Mouse (Mus musculus): ENCODE measurements around the gene Zglp1. TPM values are rescaled to one million over a fixed set of nuclear protein-coding genes. Genes with fewer than 3 reads are reported as not detected.

Zglp1 gene
- 0.68 and 1.5 TPM in 2 replicates for polyA plus RNA-seq (2016; fragmentation: Nextera tagmentation; extraction: Ambion mirVana)

DNA sequence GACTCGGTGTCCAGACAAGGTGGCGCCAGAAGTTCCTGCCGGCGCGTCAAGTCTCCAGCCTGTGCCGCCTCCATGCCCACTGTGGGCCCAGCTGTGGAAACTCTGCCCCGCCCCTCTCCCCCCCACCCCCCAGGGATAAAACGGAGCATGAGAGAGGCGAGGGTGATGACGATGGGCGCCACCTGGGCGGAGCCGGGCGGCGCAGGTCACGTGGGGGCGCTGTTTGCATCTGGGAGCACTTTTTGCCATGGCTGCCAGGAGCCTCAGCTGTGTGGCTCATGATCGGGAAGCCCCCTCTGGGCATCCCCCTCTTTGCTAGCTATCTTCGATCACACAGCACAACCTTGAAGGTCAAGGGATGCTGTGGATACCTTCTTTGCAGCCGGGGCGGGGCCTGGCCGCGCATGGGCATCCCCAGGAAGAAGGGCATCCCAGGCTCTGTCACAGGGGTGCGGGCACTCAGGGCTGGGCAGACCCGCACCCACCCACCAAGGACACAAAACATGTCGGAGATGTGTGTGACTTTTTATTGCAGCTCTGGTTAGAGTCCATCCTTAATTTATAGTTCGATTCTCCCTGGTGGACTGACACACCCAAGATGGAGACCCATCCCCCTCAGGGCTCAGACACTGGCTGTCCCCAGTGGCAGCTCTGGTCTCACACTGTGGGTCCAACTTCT is at the start of gene Zglp1:
TSS of gene Zglp1 (minus strand) at position 88 of the 679 bp plus-strand sequence.
- Histone ChIP-seq H3K4me2 (no peak within 1 kb of the TSS), H3K4me1 (replicated peaks) (peaks cover 3% of the 10 kb centered on the region), H3K9me3 (no peaks in the 10 kb centered on the region), H3K9ac (replicated peaks) (no peak within 1 kb of the TSS), H3K36me3 (peaks cover 64% of the 10 kb centered on the region), H3K27me3 (no peaks in the 10 kb centered on the region), H3K4me3 (replicated peaks) (no peak within 1 kb of the TSS), H3K27ac (no peak within 1 kb of the TSS)
- WGBS, result 82% methylated on average over 27 of the region's 27 CpGs
- no peak for ATAC-seq (ENCODE audit: insufficient number of reproducible peaks, insufficient read depth, low FRiP score, low TSS enrichment, low read depth)

DNA sequence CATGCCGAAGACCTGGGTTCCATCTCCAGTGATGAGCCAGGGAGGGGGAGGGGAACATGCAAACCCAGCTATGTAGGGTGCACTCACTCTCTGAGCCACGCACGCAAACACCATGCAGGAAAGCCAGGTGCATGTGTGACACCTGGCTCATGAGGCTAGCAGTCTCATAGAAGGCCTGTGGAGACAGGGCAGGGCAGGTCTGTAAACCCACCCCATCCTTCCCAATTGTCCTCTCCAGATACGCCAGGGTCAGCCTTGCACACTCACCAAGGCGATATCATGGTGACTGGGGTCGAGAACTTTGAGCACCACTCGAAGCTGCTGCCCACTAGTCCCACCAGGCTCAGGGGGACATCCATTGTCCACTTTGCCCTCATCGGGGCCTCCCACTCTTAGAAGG is 48.2 kb upstream of the Zglp1 start:
- Histone ChIP-seq H3K9ac (replicated peaks) (no peak overlapping the region), H3K4me3 (replicated peaks) (no peak overlapping the region), H3K4me2 (no peak overlapping the region), H3K27me3 (no peaks in the 10 kb centered on the region), H3K36me3 (peaks cover 4% of the 10 kb centered on the region; the same call in 1 of the 2 replicates), H3K27ac (no peak overlapping the region), H3K9me3 (no peaks in the 10 kb centered on the region), H3K4me1 (replicated peaks) (no peaks in the 10 kb centered on the region)
- no peak for ATAC-seq (ENCODE audit: insufficient number of reproducible peaks, insufficient read depth, low FRiP score, low TSS enrichment, low read depth)
- 86% methylated on average over 8 of the region's 8 CpGs for WGBS

DNA sequence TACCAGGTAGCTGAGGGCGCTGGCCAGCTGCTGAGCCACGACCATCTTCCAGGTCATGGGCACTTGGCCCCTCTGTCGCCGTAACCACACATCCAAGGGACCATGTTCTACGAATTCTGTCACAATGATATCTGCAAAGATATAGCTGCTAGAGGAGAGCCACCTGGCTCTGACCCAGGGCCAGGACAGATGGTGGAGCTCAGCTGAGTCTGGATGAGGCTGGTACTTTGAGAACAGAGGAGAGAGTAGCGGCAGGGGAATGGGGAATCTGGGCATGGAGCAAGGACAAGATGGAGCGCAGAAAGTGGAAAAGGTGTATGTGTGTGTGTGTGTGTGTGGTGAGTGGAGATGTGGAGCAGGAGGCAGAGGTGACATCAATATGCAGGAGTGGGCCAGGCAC is 47.3 kb upstream of the Zglp1 start:
- Histone ChIP-seq H3K4me1 (replicated peaks) (no peaks in the 10 kb centered on the region), H3K9ac (replicated peaks) (no peak overlapping the region), H3K4me2 (no peak overlapping the region), H3K4me3 (replicated peaks) (no peak overlapping the region), H3K36me3 (peaks cover 1% of the 10 kb centered on the region; the same call in 1 of the 2 replicates), H3K27me3 (no peaks in the 10 kb centered on the region), H3K27ac (no peak overlapping the region), H3K9me3 (no peaks in the 10 kb centered on the region)
- no peak for ATAC-seq (ENCODE audit: insufficient number of reproducible peaks, insufficient read depth, low FRiP score, low TSS enrichment, low read depth)
- WGBS, result 89% methylated on average over 7 of the region's 7 CpGs

DNA sequence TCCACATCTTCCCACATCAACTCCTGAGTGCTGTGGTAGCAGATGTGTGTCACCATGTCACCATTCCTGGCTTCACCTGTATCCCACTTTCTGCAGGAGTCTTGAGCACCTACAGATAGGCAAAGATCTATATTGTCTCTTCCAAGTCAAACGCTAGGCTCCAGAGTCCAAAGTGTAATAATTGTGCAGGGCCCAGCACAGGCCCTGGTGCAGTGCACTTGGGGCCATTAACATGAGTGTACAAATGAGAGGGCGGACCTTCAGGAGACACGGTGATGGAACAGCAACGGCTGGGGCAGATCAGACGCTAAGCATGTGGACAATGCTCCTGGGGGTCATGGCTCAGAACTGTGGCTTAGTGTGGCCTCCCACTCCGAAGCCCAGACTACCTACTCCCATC is 46.9 kb upstream of the Zglp1 start:
- Histone ChIP-seq H3K4me2 (no peak overlapping the region), H3K9me3 (no peaks in the 10 kb centered on the region), H3K4me1 (replicated peaks) (no peaks in the 10 kb centered on the region), H3K27me3 (no peaks in the 10 kb centered on the region), H3K27ac (no peak overlapping the region), H3K4me3 (replicated peaks) (no peak overlapping the region), H3K9ac (replicated peaks) (no peak overlapping the region), H3K36me3 (peaks cover 6% of the 10 kb centered on the region; the same call in 1 of the 2 replicates)
- no peak for ATAC-seq (ENCODE audit: insufficient number of reproducible peaks, insufficient read depth, low FRiP score, low TSS enrichment, low read depth)
- WGBS, result 92% methylated on average over 6 of the region's 6 CpGs

DNA sequence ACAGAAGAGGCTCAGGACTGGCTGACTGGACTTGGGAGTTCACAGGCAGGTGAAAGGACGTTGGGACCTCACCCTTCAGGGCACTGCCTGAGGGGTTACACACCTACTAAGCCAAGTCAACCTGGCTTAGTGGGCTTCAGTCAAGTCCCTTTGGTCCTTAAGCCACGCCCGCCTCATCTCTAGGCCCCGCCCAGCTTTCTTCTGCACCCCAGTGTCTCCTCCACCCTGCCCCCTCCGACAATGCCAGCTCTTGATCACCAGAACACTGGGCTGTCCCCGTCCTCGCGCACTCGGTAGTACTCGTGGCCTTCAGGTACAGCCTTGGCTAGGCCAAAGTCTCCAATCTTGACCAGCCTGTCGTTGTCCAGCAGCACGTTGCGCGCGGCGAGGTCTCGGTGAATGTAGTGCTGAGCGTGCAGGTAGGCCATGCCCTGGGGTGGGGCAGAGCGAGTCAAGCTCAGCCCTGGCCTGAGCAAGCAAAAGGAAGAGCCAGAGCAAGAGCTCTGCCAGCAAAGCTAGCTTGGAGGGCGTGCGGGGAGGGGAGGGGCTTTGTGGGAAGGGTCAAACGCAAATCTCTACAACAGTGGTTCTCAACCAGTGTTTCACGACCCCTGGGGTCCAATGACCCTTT is 40.8 kb upstream of the Zglp1 start:
- H3K27me3 ChIP-seq, result no peaks in the 10 kb centered on the region
- H3K27ac ChIP-seq, result no peak overlapping the region
- H3K9me3 ChIP-seq, result no peaks in the 10 kb centered on the region
- H3K4me2 ChIP-seq, result no peak overlapping the region
- H3K9ac ChIP-seq (replicated peaks), result no peak overlapping the region
- H3K4me3 ChIP-seq (replicated peaks), result no peak overlapping the region
- no peak for ATAC-seq (ENCODE audit: insufficient number of reproducible peaks, insufficient read depth, low FRiP score, low TSS enrichment, low read depth)
- 44% methylated on average over 23 of the region's 23 CpGs for WGBS
- no peaks in the 10 kb centered on the region for H3K4me1 ChIP-seq (replicated peaks)
- H3K36me3 ChIP-seq, result peaks cover 17% of the 10 kb centered on the region

DNA sequence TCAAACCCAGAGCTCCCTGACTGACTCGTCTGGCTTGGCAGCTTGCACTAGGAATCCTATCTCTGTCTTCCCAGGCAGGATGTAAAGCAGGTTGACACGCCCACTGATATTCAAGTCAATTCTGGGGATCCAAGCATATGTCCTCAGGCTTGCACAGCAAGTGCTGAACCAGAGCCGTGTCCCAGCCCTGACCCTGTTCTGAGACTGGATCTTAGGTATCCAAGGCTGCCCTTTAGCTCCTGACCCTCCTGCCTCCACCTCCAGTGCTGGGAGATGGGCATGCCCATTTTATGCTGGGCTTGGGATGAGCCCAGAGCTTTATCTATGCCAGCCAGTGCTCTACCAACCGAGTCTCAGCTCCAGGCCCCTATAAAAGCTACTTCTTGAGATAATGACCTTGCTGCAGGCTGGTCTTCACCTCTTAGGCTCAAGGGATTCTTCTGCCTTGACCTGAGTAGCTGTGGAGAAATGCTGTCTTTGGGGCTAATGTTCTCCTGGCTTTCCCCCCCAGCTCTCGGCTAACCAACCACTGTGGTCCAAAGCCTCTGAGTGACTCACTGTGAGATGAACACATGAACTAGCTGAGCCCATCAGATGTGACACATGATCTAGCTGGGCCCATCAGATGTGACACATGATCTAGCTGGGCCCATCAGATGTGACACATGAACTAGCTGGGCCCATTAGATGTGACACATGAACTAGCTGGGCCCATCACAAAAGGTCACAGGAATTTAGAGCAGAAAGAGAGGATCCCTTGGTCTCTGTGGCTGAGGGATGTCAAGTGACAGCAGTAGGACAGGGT is 39.1 kb upstream of the Zglp1 start:
- Histone ChIP-seq H3K27ac (no peak overlapping the region), H3K27me3 (no peaks in the 10 kb centered on the region), H3K4me3 (replicated peaks) (no peak overlapping the region), H3K9me3 (no peaks in the 10 kb centered on the region), H3K9ac (replicated peaks) (no peak overlapping the region), H3K4me1 (replicated peaks) (no peaks in the 10 kb centered on the region; the same call in 1 of the 2 replicates), H3K4me2 (no peak overlapping the region), H3K36me3 (peaks cover 17% of the 10 kb centered on the region)
- ATAC-seq (ENCODE audit: insufficient number of reproducible peaks, insufficient read depth, low FRiP score, low TSS enrichment, low read depth), result no peak
- 75% methylated on average over 5 of the region's 5 CpGs for WGBS

DNA sequence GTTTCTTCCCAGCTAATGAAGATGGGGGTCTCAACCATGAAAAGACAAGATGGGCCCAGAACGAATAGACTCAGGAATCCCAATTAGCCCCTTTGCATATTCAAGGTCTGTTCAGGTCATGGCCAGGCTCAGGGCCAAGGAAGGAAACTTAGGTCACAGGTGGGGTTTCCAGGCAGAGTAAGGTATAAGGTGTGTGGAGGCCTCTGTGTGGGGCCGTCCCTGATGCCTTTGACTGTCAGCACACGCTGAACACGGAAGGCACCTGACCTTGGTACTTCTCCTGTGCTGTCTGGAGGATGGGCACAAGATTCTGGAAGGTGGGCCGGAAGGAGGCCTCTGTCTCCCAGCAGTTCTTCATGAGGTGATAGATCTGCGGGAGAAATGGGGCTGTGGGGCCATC is 37.9 kb upstream of the Zglp1 start:
- WGBS, result 85% methylated on average over 6 of the region's 6 CpGs
- Histone ChIP-seq H3K4me1 (replicated peaks) (no peaks in the 10 kb centered on the region; the same call in 1 of the 2 replicates), H3K36me3 (peaks cover 17% of the 10 kb centered on the region), H3K27me3 (no peaks in the 10 kb centered on the region), H3K27ac (no peak overlapping the region), H3K4me2 (no peak overlapping the region), H3K4me3 (replicated peaks) (no peak overlapping the region), H3K9ac (replicated peaks) (no peak overlapping the region), H3K9me3 (no peaks in the 10 kb centered on the region)
- ATAC-seq (ENCODE audit: insufficient number of reproducible peaks, insufficient read depth, low FRiP score, low TSS enrichment, low read depth), result no peak

DNA sequence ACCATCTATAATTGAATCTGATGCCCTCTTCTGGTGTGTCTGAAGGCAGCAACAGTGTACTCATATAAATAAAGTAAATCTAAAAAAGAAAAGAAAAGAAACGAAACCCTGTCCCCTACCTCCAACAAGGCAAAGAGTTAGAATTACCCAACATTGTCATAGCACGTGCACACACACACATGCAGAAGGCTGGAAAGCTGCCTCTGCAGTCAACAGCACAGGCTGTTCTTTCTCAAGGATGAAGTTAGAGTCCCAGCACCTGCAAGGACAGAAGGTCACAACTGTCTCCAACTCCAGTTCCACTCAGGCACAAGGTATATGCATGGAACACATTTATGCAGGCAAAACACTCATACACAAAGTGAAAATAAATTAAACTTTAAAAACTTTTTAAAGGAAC is 35.2 kb upstream of the Zglp1 start:
- Histone ChIP-seq H3K9me3 (no peaks in the 10 kb centered on the region), H3K4me1 (replicated peaks) (no peaks in the 10 kb centered on the region; the same call in 1 of the 2 replicates), H3K4me2 (no peak overlapping the region), H3K36me3 (peaks cover 7% of the 10 kb centered on the region; the same call in 1 of the 2 replicates), H3K4me3 (replicated peaks) (no peak overlapping the region), H3K9ac (replicated peaks) (no peak overlapping the region), H3K27me3 (no peaks in the 10 kb centered on the region), H3K27ac (no peak overlapping the region)
- 90% methylated on average over 2 of the region's 2 CpGs for WGBS
- ATAC-seq (ENCODE audit: insufficient number of reproducible peaks, insufficient read depth, low FRiP score, low TSS enrichment, low read depth), result no peak

DNA sequence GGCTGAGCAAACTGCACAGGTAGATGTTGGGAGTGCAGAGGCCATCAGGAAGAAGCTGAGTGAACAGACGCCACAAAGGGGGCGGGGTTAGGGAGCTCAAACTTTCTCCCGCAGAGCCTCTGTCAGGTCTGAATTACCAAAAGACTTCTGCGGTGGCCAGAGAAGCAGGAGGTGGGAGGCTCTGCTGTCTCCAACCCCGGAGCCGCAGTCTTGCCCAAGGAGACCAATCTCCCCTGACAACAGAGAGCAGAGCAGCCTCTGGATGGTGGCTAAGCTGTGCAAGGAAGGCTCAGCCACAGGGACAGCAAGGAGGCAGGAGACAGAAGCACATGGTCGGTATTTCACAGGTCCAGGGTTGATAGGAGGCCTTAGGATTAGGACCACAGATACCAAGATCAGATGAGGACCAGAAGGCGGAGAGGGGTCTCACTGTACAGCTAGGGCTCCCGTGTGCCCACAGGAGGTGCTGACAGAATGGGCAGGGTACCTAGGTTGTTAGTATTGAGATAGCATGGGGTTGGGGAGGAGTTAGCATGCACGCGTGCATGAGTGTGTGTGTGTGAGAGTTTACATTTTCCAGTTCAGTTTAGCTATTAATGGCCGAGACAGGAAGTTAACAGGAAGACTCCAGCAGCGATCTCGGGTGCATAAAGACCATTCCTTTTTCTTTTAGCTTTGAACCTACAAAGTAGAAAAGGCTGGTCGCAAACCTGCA is 33.7 kb upstream of the Zglp1 start:
- no peaks in the 10 kb centered on the region for H3K27me3 ChIP-seq
- no peak overlapping the region for H3K27ac ChIP-seq
- no peaks in the 10 kb centered on the region for H3K9me3 ChIP-seq
- WGBS, result 52% methylated on average over 15 of the region's 15 CpGs
- peaks cover 7% of the 10 kb centered on the region; the same call in 1 of the 2 replicates for H3K36me3 ChIP-seq
- no peak overlapping the region for H3K4me3 ChIP-seq (replicated peaks)
- ATAC-seq (ENCODE audit: insufficient number of reproducible peaks, insufficient read depth, low FRiP score, low TSS enrichment, low read depth), result no peak
- no peak overlapping the region for H3K4me2 ChIP-seq
- no peaks in the 10 kb centered on the region; the same call in 1 of the 2 replicates for H3K4me1 ChIP-seq (replicated peaks)
- H3K9ac ChIP-seq (replicated peaks), result no peak overlapping the region

DNA sequence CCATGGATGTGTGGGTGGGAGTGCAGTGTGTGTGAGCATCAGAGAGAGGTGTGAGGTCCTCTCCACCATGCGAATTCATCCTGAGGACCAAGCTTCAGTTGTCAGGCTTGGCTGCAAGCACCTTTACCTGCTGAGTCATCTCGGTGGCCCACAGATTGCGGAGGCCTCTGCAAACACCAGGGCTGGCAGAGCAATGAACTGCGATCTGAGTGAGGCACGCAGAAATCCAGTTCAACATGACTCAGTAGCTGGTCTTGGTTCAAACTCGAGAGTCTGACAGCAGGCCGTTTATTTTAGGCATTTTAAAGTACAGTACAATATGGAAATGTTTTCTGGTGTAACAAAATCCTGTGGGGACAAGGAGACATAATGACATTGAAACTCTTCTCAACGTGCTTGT is 30.9 kb upstream of the Zglp1 start:
- no peaks in the 10 kb centered on the region for H3K9me3 ChIP-seq
- 85% methylated on average over 8 of the region's 8 CpGs for WGBS

DNA sequence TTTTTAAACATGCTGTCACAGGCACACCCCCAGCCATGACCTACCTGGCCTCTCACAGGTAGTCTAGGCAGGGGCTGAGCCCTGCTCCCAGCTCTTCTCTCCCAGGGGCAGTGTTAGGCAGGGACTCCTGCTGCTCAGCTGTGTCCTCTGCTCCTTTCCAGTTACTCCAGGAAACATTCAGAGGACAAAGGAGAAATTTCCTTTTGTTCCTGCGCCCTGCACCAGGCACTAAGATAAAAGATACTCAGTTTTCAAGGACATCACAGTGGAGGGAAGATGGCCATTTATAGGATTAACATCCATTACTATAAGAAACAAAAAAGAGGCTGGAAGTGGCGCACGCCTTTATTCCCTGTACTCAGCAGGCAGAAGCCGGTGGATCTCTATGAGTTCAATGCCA is 29.1 kb upstream of the Zglp1 start:
- H3K36me3 ChIP-seq, result no peaks in the 10 kb centered on the region
- H3K27me3 ChIP-seq, result no peaks in the 10 kb centered on the region
- ATAC-seq (ENCODE audit: insufficient number of reproducible peaks, insufficient read depth, low FRiP score, low TSS enrichment, low read depth), result no peak
- 95% methylated on average over 4 of the region's 4 CpGs for WGBS
- no peaks in the 10 kb centered on the region for H3K9me3 ChIP-seq
- H3K27ac ChIP-seq, result no peak overlapping the region
- H3K4me2 ChIP-seq, result no peak overlapping the region
- H3K4me3 ChIP-seq (replicated peaks), result no peak overlapping the region
- peaks cover under 1% of the 10 kb centered on the region for H3K4me1 ChIP-seq (replicated peaks)
- H3K9ac ChIP-seq (replicated peaks), result no peak overlapping the region

More for the DNA sequence above, 30.9 kb upstream of the Zglp1 start:
- Histone ChIP-seq H3K27ac (no peak overlapping the region), H3K9ac (replicated peaks) (no peak overlapping the region), H3K4me2 (no peak overlapping the region), H3K4me1 (replicated peaks) (no peaks in the 10 kb centered on the region; the same call in 1 of the 2 replicates), H3K36me3 (no peaks in the 10 kb centered on the region), H3K27me3 (no peaks in the 10 kb centered on the region), H3K4me3 (replicated peaks) (no peak overlapping the region)
- no peak for ATAC-seq (ENCODE audit: insufficient number of reproducible peaks, insufficient read depth, low FRiP score, low TSS enrichment, low read depth)

All from limb, embryonic 12.5 days (tissue).